Mouse (Mus musculus) liver, embryonic 14.5 days (tissue): Measurements from ENCODE around the gene A730009L09Rik.

Experiments used
- CTCF ChIP-seq: IDR thresholded peaks from 2 replicates; pipeline ENCODE4 v1.5.1; 2016; ENCODE audit warnings: antibody characterized with exemption, low read depth, control low read depth
- EP300 ChIP-seq: IDR thresholded peaks from 2 replicates; pipeline ENCODE4 v1.6.1; 2016; ENCODE audit warnings: antibody characterized with exemption, low read depth

DNA sequence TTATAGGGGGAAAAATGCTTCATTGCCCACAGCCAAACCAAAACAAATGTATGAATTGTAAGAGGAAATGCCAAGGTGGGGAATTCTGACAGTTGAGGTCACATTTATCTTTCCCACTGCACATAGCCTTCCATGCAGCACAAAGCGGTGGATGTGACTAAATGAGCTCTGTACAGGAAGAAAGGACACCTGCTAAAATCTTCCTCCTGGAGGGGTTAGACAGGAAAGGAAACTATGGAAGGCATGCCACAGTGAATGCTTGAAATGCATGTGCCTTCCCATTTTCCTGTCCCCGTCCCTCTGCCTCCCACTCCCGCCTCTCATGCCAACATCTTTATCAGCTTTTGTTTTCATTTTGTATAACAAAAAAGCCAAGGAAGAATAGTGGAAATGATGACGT is 7.2 kb upstream of the A730009L09Rik start:
- TF ChIP-seq CTCF (no peak), EP300 (no peak)
